Mouse (Mus musculus) liver, embryonic 11.5 days (tissue): ENCODE data around the gene Atp6v0d1. TPM values are rescaled to one million over a fixed set of nuclear protein-coding genes. Genes with fewer than 3 reads are reported as not detected.

Source experiments
- ATAC-seq: fragments of 200-750 bp; cut with Nextera tagmentation; replicated peaks from 2 replicates; pipeline ENCODE4 v1.8.0; 2017; ENCODE audit warnings: moderate number of reproducible peaks, mild to moderate bottlenecking, moderate TSS enrichment, moderate library complexity; ENCODE audit not compliant: low FRiP score
- DNase-seq: peaks from one replicate; pipeline ENCODE4 v3.0.0-alpha.2; 2017; ENCODE audit warnings: low spot score
- H3K27ac ChIP-seq: fragments of 300-500 bp; sonication (generic); 2 replicates; pipeline ENCODE4 v1.5.1; 2014; ENCODE audit warnings: mild to moderate bottlenecking, low read depth, low read length, control low read depth
- H3K27me3 ChIP-seq: fragments of 300-500 bp; sonication (generic); replicated peaks from 2 replicates; pipeline ENCODE4 v1.6.1; 2014; ENCODE audit warnings: low read length, mixed read lengths; ENCODE audit not compliant: control insufficient read depth, insufficient read depth
- H3K36me3 ChIP-seq: fragments of 300-500 bp; sonication (generic); 2 replicates; pipeline ENCODE4 v1.6.1; 2014; ENCODE audit warnings: mild to moderate bottlenecking, low read length, moderate library complexity, mixed read lengths; ENCODE audit not compliant: control insufficient read depth, insufficient read depth
- H3K4me1 ChIP-seq: fragments of 300-500 bp; sonication (generic); replicated peaks from 2 replicates; pipeline ENCODE4 v1.6.1; 2014; ENCODE audit warnings: low read length, mixed read lengths; ENCODE audit not compliant: control insufficient read depth, insufficient read depth
- H3K4me2 ChIP-seq: fragments of 300-500 bp; sonication (generic); 2 replicates; pipeline ENCODE4 v1.6.1; 2014; ENCODE audit warnings: mild to moderate bottlenecking, control low read depth, moderate library complexity
- H3K4me3 ChIP-seq: fragments of 300-500 bp; sonication (generic); 2 replicates; pipeline ENCODE4 v1.5.1; 2014; ENCODE audit warnings: low read depth, low read length, control low read depth
- H3K9ac ChIP-seq: fragments of 300-500 bp; sonication (generic); 2 replicates; pipeline ENCODE4 v1.6.1; 2014; ENCODE audit warnings: low read depth, low read length, control low read depth
- H3K9me3 ChIP-seq: fragments of 300-500 bp; sonication (generic); 2 replicates; pipeline ENCODE4 v1.6.1; 2016; ENCODE audit warnings: low read length, inconsistent platforms, mixed read lengths; ENCODE audit not compliant: control insufficient read depth
- WGBS: fragments of 180-500 bp; shearing (Covaris S2); extraction: QIAGEN DNeasy Blood & Tissue Kit; methylation state at CpG from one replicate; pipeline ENCODE4 v1.1.7; 2014; 5-methylcytosine and 5-hydroxymethylcytosine counted together
- polyA plus RNA-seq: library from polyadenylated mRNA; unstranded; fragments of >200 nt; fragmentation: Nextera tagmentation; extraction: Ambion mirVana; gene quantifications from 2 replicates; pipeline ENCODE4 v1.2.1, GENCODE M21; 2014

The Atp6v0d1 gene
- polyA plus RNA-seq, 1 experiment from 2014 or later: 74.2 TPM

- DNase-seq: no peak
- Histone ChIP-seq H3K36me3 (no peaks in the 10 kb centered on the region), H3K9ac (no peak overlapping the region), H3K4me3 (no peak overlapping the region), H3K4me2 (no peak overlapping the region), H3K9me3 (no peaks in the 10 kb centered on the region), H3K27ac (no peak overlapping the region), H3K4me1 (no peaks in the 10 kb centered on the region), H3K27me3 (no peaks in the 10 kb centered on the region)
- no peak for ATAC-seq
- 89% methylated on average over 2 of the region's 2 CpGs for WGBS
Observed at GRCm38 (mm10) chr8:105552032-105552431, 13.8 kb downstream of the Atp6v0d1 start.

GRCm38 (mm10) chr8:105550083-105550482 is 15.8 kb downstream of the Atp6v0d1 start:
- DNase-seq (no peak), ATAC-seq (no peak)
- peaks cover 11% of the 10 kb centered on the region; the same call in 1 of the 2 replicates for H3K4me1 ChIP-seq
- H3K36me3 ChIP-seq: no peaks in the 10 kb centered on the region
- H3K27ac ChIP-seq: no peak overlapping the region
- H3K4me3 ChIP-seq: no peak overlapping the region
- H3K9me3 ChIP-seq: no peaks in the 10 kb centered on the region
- H3K9ac ChIP-seq: no peak overlapping the region
- WGBS: 69% methylated on average over 2 of the region's 2 CpGs
- H3K4me2 ChIP-seq: no peak overlapping the region
- H3K27me3 ChIP-seq: no peaks in the 10 kb centered on the region

GRCm38 (mm10) chr8:105549506-105549905 is 16.3 kb downstream of the Atp6v0d1 start:
- Histone ChIP-seq H3K4me1 (peaks cover 15% of the 10 kb centered on the region), H3K9me3 (no peaks in the 10 kb centered on the region), H3K4me2 (no peak overlapping the region), H3K4me3 (no peak overlapping the region), H3K9ac (no peak overlapping the region), H3K27ac (no peak overlapping the region), H3K27me3 (no peaks in the 10 kb centered on the region), H3K36me3 (no peaks in the 10 kb centered on the region)
- 81% methylated on average over 1 of the region's 1 CpGs for WGBS
- ATAC-seq (no peak), DNase-seq (no peak)

- Histone ChIP-seq H3K36me3 (no peaks in the 10 kb centered on the region), H3K4me2 (no peak overlapping the region), H3K9me3 (no peaks in the 10 kb centered on the region), H3K9ac (no peak overlapping the region; the same call in 1 of the 2 replicates), H3K4me1 (peaks cover 40% of the 10 kb centered on the region), H3K27me3 (no peaks in the 10 kb centered on the region), H3K27ac (no peak overlapping the region), H3K4me3 (no peak overlapping the region)
- WGBS: 84% methylated on average over 6 of the region's 6 CpGs
- DNase-seq (no peak), ATAC-seq (no peak)
Observed at GRCm38 (mm10) chr8:105546384-105547350, 19.2 kb downstream of the Atp6v0d1 start.

- Histone ChIP-seq H3K4me1 (peaks cover 42% of the 10 kb centered on the region), H3K27ac (no peak overlapping the region), H3K27me3 (no peaks in the 10 kb centered on the region), H3K36me3 (no peaks in the 10 kb centered on the region), H3K4me2 (no peak overlapping the region), H3K4me3 (no peak overlapping the region), H3K9ac (no peak overlapping the region), H3K9me3 (no peaks in the 10 kb centered on the region)
- ATAC-seq (no peak), DNase-seq (no peak)
- 91% methylated on average over 3 of the region's 3 CpGs for WGBS
Observed at GRCm38 (mm10) chr8:105545249-105545648, 20.6 kb downstream of the Atp6v0d1 start.

- Histone ChIP-seq H3K9me3 (no peaks in the 10 kb centered on the region), H3K4me1 (peaks cover 42% of the 10 kb centered on the region), H3K4me3 (no peak overlapping the region), H3K27ac (peak overlapping the region; percentile 67; the same call in 1 of the 2 replicates), H3K4me2 (no peak overlapping the region), H3K9ac (no peak overlapping the region), H3K27me3 (no peaks in the 10 kb centered on the region), H3K36me3 (no peaks in the 10 kb centered on the region)
- ATAC-seq (no peak), DNase-seq (no peak)
- 56% methylated on average over 7 of the region's 7 CpGs for WGBS
Observed at GRCm38 (mm10) chr8:105544544-105545205, 21.2 kb downstream of the Atp6v0d1 start.

- H3K9ac ChIP-seq: 0 out of 2 replicates have a peak overlapping the region, but pooled peaks have one; percentile 25
- H3K4me1 ChIP-seq: peaks cover 42% of the 10 kb centered on the region
- peak overlapping the region; percentile 67 for H3K27ac ChIP-seq
- H3K36me3 ChIP-seq: no peaks in the 10 kb centered on the region; the same call in 1 of the 2 replicates
- no peak for ATAC-seq
- no peak for DNase-seq
- H3K27me3 ChIP-seq: no peaks in the 10 kb centered on the region
- 10% methylated on average over 1 of the region's 1 CpGs for WGBS
- H3K9me3 ChIP-seq: no peaks in the 10 kb centered on the region
- H3K4me2 ChIP-seq: no peak overlapping the region
- H3K4me3 ChIP-seq: no peak overlapping the region
Observed at GRCm38 (mm10) chr8:105543703-105544102, 22.1 kb downstream of the Atp6v0d1 start.

- H3K4me3 ChIP-seq: no peak overlapping the region
- H3K4me2 ChIP-seq: peak overlapping the region; percentile 56
- H3K9ac ChIP-seq: no peak overlapping the region
- 0 out of 2 replicates have a peak, but pooled peaks have one; percentile 37 for ATAC-seq
- no peaks in the 10 kb centered on the region for H3K27me3 ChIP-seq
- peak overlapping the region; percentile 59 for H3K27ac ChIP-seq
- peaks cover 5% of the 10 kb centered on the region; the same call in 1 of the 2 replicates for H3K36me3 ChIP-seq
- no peaks in the 10 kb centered on the region for H3K9me3 ChIP-seq
- 73% methylated on average over 2 of the region's 2 CpGs for WGBS
- peaks cover 42% of the 10 kb centered on the region for H3K4me1 ChIP-seq
- DNase-seq: no peak
Observed at GRCm38 (mm10) chr8:105542808-105543207, 23.0 kb downstream of the Atp6v0d1 start.
